Comparison of ENCODE assay signal across 8 mouse cellular contexts in the genomic region with DNA sequence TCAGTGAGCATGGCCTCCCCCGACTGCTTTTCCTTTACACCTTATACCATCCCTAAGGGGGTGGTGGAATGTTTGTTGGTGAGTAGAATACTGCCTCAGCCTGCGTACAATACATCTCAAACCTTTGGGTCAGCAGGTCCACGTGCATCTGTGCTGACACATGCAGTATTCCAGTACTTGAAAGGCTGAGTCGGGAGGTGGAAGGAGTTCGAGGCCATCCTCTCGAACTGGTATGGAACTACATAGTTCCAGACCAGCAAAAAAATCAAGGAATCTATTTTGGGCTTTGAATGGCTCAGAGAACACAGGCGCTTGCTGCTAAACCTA. TPM values are rescaled to one million over a fixed set of nuclear protein-coding genes. Genes with fewer than 3 reads are reported as not detected.
DNase-seq lines count a peak whose midpoint lies in the region; ATAC-seq and TF ChIP-seq lines count a peak whose summit lies in the region.

No protein-coding gene starts in this region.

- H3K27ac ChIP-seq in thymus, adult 2 months (ENCODE audit: control insufficient read depth, insufficient read depth, low read length), result no peak overlapping the region
- peak overlapping the region; percentile 88 for H3K27ac ChIP-seq in liver, embryonic 16.5 days (ENCODE audit: low read length)

- H3K4me2 ChIP-seq in liver, embryonic 16.5 days (ENCODE audit: low read depth, low read length), result peak overlapping the region; percentile 73

- no peak for ATAC-seq in erythroblast, adult 5-6 weeks (replicated peaks; ENCODE audit: low FRiP score, poor library complexity, severe bottlenecking)
- no peak for ATAC-seq in liver, embryonic 16.5 days (ENCODE audit: low read depth)

- H3K4me3 ChIP-seq in erythroblast, embryonic 14.5 days (replicated peaks), result peak overlapping the region; percentile 75
- H3K4me3 ChIP-seq in thymus, adult 2 months (ENCODE audit: control insufficient read depth, insufficient read depth, low read length), result peak overlapping the region; percentile 71
- peak overlapping the region; percentile 82 for H3K4me3 ChIP-seq in liver, embryonic 16.5 days (ENCODE audit: low read depth, low read length)

- TF ChIP-seq CTCF in thymus, adult 2 months (IDR thresholded peaks at IDR 0.05; ENCODE audit: borderline replicate concordance, control insufficient read depth, extremely low read depth, insufficient read depth, low read length, poor library complexity), result no peak

- H3K9ac ChIP-seq in liver, embryonic 16.5 days (ENCODE audit: low read depth, low read length), result peak overlapping the region; percentile 47

- H3K9me3 ChIP-seq in erythroblast, embryonic 14.5 days (ENCODE audit: control insufficient read depth, low read length), result peaks cover 3% of the 10 kb centered on the region
- H3K9me3 ChIP-seq in liver, embryonic 16.5 days (replicated peaks; ENCODE audit: control insufficient read depth, low read length), result no peaks in the 10 kb centered on the region

- 8% methylated on average over 7 of the region's 7 CpGs for WGBS in thymus, adult 2 months
- 7% methylated on average over 7 of the region's 7 CpGs for WGBS in liver, embryonic 16.5 days (ENCODE audit: insufficient replicate concordance)

- no peaks in the 10 kb centered on the region for H3K27me3 ChIP-seq in erythroblast, embryonic 14.5 days (ENCODE audit: control insufficient read depth)
- no peaks in the 10 kb centered on the region for H3K27me3 ChIP-seq in thymus, adult 2 months (ENCODE audit: control insufficient read depth, insufficient read depth, low read length)
- H3K27me3 ChIP-seq in liver, embryonic 16.5 days (ENCODE audit: control insufficient read depth, insufficient read depth, low read depth, low read length), result no peaks in the 10 kb centered on the region

- DNase-seq in thymus, adult 2 months, result no peak
- DNase-seq in thymus, adult 18-20 months, result no peak
- no peak for DNase-seq in MN1 (ENCODE audit: low spot score)
- DNase-seq in right cerebral cortex, postnatal 4 days, result no peak
- DNase-seq in cerebellum, postnatal 36 days, result no peak

- TF ChIP-seq POLR2A in thymus, adult 2 months (IDR thresholded peaks at IDR 0.05; ENCODE audit: control insufficient read depth, extremely low read depth, insufficient read depth, low read length, poor library complexity), result no peak

- H3K36me3 ChIP-seq in erythroblast, embryonic 14.5 days (ENCODE audit: control insufficient read depth), result peaks cover 42% of the 10 kb centered on the region
- H3K36me3 ChIP-seq in thymus, adult 2 months (ENCODE audit: control insufficient read depth, insufficient read depth, low read length), result peaks cover 7% of the 10 kb centered on the region
- H3K36me3 ChIP-seq in liver, embryonic 16.5 days (ENCODE audit: control insufficient read depth, insufficient read depth), result peaks cover 8% of the 10 kb centered on the region

- H3K4me1 ChIP-seq in erythroblast, embryonic 14.5 days (ENCODE audit: control insufficient read depth), result peaks cover 40% of the 10 kb centered on the region
- H3K4me1 ChIP-seq in thymus, adult 2 months (replicated peaks; ENCODE audit: control insufficient read depth, insufficient read depth, low read length), result peaks cover 18% of the 10 kb centered on the region
- H3K4me1 ChIP-seq in liver, embryonic 16.5 days (ENCODE audit: control insufficient read depth, low read depth, low read length), result peaks cover 17% of the 10 kb centered on the region

RNA-seq across cellular contexts. Expression of a gene that starts 0.6 kb away (rescaled TPM):
- 0.47 and 0.75 TPM in 2 replicates for polyA plus RNA-seq in erythroblast, embryonic 14.5 days (2012)
- 2.1 and 3.6 TPM in 2 replicates for total RNA-seq in erythroblast, adult 5-6 weeks (2015; ENCODE audit: low replicate concordance)
- 0.85 and 5.9 TPM in 2 replicates for total RNA-seq in erythroblast, adult 5-6 weeks (2017; ENCODE audit: low replicate concordance)
- 12.8 and 17.0 TPM in 2 replicates for polyA plus RNA-seq in thymus, adult 2 months (2012; rRNA removed)
- 27.3 and 29.8 TPM in 2 replicates for polyA plus RNA-seq in liver, embryonic 16.5 days (2015; fragmentation: Nextera tagmentation; extraction: Ambion mirVana)

RNA-seq across cellular contexts. Expression of a gene that starts 15.3 kb away (rescaled TPM):
- 0.13 and 0.39 TPM in 2 replicates for polyA plus RNA-seq in erythroblast, embryonic 14.5 days (2012)
- total RNA-seq in erythroblast, adult 5-6 weeks (2015; ENCODE audit: low replicate concordance), result 37.3 and 39.5 TPM in 2 replicates
- 39.3 and 42.3 TPM in 2 replicates for total RNA-seq in erythroblast, adult 5-6 weeks (2017; ENCODE audit: low replicate concordance)
- 29.5 and 31.1 TPM in 2 replicates for polyA plus RNA-seq in thymus, adult 2 months (2012; rRNA removed)
- 9.6 and 11.3 TPM in 2 replicates for polyA plus RNA-seq in liver, embryonic 16.5 days (2015; fragmentation: Nextera tagmentation; extraction: Ambion mirVana)

RNA-seq across cellular contexts. Expression of a gene that starts 36.0 kb away (rescaled TPM):
- polyA plus RNA-seq in erythroblast, embryonic 14.5 days (2012), result 41.9 and 46.0 TPM in 2 replicates
- total RNA-seq in erythroblast, adult 5-6 weeks (2015; ENCODE audit: low replicate concordance), result 35.7 and 90.5 TPM in 2 replicates
- total RNA-seq in erythroblast, adult 5-6 weeks (2017; ENCODE audit: low replicate concordance), result 51.5 and 54.9 TPM in 2 replicates
- 98.5 and 112 TPM in 2 replicates for polyA plus RNA-seq in thymus, adult 2 months (2012; rRNA removed)
- 7.0 and 9.3 TPM in 2 replicates for polyA plus RNA-seq in liver, embryonic 16.5 days (2015; fragmentation: Nextera tagmentation; extraction: Ambion mirVana)
